Mouse (Mus musculus) erythroblast, embryonic 14.5 days (primary cell): ENCODE measurements around the gene Pccb.

Experiments
- GATA1 ChIP-seq: IDR thresholded peaks from 2 replicates; pipeline ENCODE4 v1.6.1; 2012; ENCODE audit warnings: low read length, inconsistent platforms, mixed read lengths
- TAL1 ChIP-seq: IDR thresholded peaks from 3 replicates; pipeline ENCODE4 v1.6.1; 2012; ENCODE audit warnings: low read length, inconsistent platforms, mixed read lengths

DNA sequence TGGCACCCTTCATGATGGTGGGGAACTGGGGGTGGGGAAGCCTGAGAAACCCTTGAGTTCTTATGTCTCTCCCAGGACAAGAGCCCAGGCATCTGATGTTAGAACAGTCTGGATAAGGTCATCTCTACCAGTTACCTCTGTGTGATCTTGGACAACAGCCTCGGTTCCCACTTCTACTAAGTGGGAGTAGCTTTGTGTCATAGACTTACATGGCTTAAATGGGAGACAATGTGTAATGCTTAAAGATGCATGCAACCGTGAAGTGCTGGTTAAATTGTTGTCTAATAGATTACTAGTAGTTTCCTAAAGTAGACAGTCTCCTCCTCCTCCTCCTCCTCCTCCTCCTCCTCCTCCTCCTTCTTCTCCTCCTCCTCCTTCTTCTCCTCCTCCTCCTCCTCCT lies 2.2 kb upstream of the Pccb start:
- TF ChIP-seq TAL1: no peak
- TF ChIP-seq GATA1: no peak
